Mouse (Mus musculus) liver, adult 2 months (tissue): Measurements from ENCODE around the gene Sp2.

Source experiments
- CTCF ChIP-seq: fragments of 200-500 bp; IDR thresholded peaks from 2 replicates; pipeline ENCODE4 v1.5.1; 2011; ENCODE audit warnings: low read depth, low read length, control low read depth
- POLR2A ChIP-seq: fragments of 200-500 bp; IDR thresholded peaks from 2 replicates; pipeline ENCODE4 v1.6.1; 2011; ENCODE audit warnings: low read length, control low read depth; ENCODE audit not compliant: insufficient read depth; ENCODE audit errors: extremely low read depth

GRCm38 (mm10) chr11:97009198-97009790 lies 26.5 kb upstream of the Sp2 start:
- TF ChIP-seq CTCF (no peak), POLR2A (no peak)
